Mouse (Mus musculus): ENCODE measurements around the gene Bcl2. TPM values are rescaled to one million over a fixed set of nuclear protein-coding genes. Genes with fewer than 3 reads are reported as not detected.

The Bcl2 gene
- total and polyA plus RNA-seq, 2 experiments from 2014 or later = 9.0 to 13.5 TPM

DNA sequence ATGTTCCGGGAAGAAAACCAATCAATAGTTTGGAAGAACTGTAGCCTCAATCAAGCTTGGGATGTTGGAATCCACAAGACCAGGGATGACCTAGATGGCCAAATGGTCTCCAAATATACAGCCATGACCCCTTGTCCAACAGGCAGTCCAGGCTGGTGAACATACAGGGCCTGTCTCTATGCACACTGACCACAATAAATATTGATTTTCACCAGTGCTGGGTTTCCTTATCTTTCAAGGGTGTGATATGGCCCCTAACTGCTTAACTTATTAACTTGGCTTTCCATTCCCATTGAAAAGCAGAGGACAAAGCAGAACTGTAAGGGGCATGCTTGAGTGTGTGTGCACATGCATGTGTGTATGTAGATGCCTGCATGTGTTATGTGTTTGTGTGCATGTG, 197.0 kb downstream of the Bcl2 start:
- DNase-seq (ENCODE audit: low spot score) (no peak), ATAC-seq (ENCODE audit: low FRiP score) (no peak)
- no peak overlapping the region for H3K4me3 ChIP-seq (ENCODE audit: low read depth, low read length)
- H3K36me3 ChIP-seq (ENCODE audit: insufficient read depth, low read length) = no peaks in the 10 kb centered on the region
- H3K4me2 ChIP-seq (ENCODE audit: low read depth, low read length, poor library complexity, severe bottlenecking) = no peak overlapping the region
- 96% methylated on average over 1 of the region's 1 CpGs for WGBS
- no peak overlapping the region for H3K9ac ChIP-seq (replicated peaks; ENCODE audit: low read length, poor library complexity, severe bottlenecking)
- H3K27me3 ChIP-seq (ENCODE audit: insufficient read depth, low read length) = no peaks in the 10 kb centered on the region
- TF ChIP-seq CTCF (IDR thresholded peaks at IDR 0.05) = no peak
- no peaks in the 10 kb centered on the region for H3K4me1 ChIP-seq (ENCODE audit: insufficient read depth, low read length)
- no peaks in the 10 kb centered on the region for H3K9me3 ChIP-seq (ENCODE audit: low read length)
- no peak overlapping the region for H3K27ac ChIP-seq (ENCODE audit: low read depth, low read length)

DNA sequence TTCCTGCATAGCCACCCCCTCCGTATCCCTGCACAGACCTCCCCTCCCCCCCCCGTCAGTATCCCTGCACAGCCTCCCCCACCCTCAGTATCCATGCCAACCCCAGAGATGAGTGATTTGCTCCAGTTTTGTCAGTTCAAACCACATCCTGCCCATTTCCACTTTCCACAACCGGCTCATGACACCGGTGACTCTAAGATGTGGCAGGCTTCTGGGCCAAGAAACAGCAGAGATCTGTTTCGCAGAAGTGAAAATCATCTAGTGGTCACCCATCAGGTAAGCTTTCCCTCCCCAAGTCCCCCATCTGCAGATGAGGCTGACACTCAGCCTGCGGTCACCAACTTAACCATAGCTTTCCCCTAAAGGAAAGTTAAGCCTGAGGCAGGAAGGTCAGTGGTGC, 198.5 kb downstream of the Bcl2 start:
- TF ChIP-seq CTCF (IDR thresholded peaks at IDR 0.05) = no peak
- Histone ChIP-seq H3K9me3 (ENCODE audit: low read length) (no peaks in the 10 kb centered on the region), H3K9ac (replicated peaks; ENCODE audit: low read length, poor library complexity, severe bottlenecking) (no peak overlapping the region), H3K4me2 (ENCODE audit: low read depth, low read length, poor library complexity, severe bottlenecking) (no peak overlapping the region), H3K4me1 (ENCODE audit: insufficient read depth, low read length) (no peaks in the 10 kb centered on the region), H3K4me3 (ENCODE audit: low read depth, low read length) (no peak overlapping the region), H3K27ac (ENCODE audit: low read depth, low read length) (no peak overlapping the region), H3K36me3 (ENCODE audit: insufficient read depth, low read length) (no peaks in the 10 kb centered on the region), H3K27me3 (ENCODE audit: insufficient read depth, low read length) (no peaks in the 10 kb centered on the region)
- DNase-seq (ENCODE audit: low spot score) (no peak), ATAC-seq (ENCODE audit: low FRiP score) (no peak)
- 86% methylated on average over 6 of the region's 6 CpGs for WGBS

DNA sequence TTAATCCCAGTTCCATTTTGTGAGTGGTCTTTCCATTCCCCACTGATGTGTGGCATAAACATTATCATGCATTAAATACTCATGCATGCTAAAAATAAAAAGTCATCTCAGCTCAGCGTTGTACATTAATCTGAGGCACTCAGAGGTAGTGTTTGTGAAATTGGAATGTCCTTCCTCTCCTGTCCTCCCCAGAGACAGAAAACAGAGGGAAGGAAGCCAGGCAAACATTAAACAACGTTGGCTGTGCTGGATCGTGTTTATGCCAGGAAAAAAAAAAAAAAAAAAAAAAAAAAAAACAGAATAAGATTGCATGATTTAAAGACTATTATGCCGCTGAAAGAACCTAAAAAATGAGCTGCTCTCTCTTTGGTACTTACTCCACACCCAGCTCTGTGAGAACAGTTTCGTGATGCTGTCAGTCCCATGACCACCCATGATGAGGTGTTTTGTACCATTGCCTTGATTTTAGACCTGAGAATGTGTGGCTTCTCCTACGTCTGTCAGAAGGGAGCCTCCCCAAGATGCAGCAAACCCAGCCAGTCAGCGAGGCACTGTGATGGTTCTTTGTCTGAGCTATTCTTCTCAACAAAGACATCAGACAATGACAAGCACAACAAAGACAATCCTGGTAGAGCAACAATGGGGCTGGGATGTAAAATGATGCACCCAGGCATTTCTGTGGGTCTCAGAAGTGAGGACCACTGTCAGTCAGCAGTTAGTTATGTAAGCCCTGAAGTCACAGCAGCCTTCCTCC, 200.0 kb downstream of the Bcl2 start:
- no peaks in the 10 kb centered on the region for H3K4me1 ChIP-seq (ENCODE audit: insufficient read depth, low read length)
- no peak overlapping the region for H3K4me2 ChIP-seq (ENCODE audit: low read depth, low read length, poor library complexity, severe bottlenecking)
- H3K4me3 ChIP-seq (ENCODE audit: low read depth, low read length) = no peak overlapping the region
- DNase-seq (ENCODE audit: low spot score) (no peak), ATAC-seq (ENCODE audit: low FRiP score) (no peak)
- no peak overlapping the region for H3K9ac ChIP-seq (replicated peaks; ENCODE audit: low read length, poor library complexity, severe bottlenecking)
- 25% methylated on average over 7 of the region's 7 CpGs for WGBS
- H3K27me3 ChIP-seq (ENCODE audit: insufficient read depth, low read length) = no peaks in the 10 kb centered on the region
- no peaks in the 10 kb centered on the region for H3K36me3 ChIP-seq (ENCODE audit: insufficient read depth, low read length)
- H3K27ac ChIP-seq (ENCODE audit: low read depth, low read length) = no peak overlapping the region
- H3K9me3 ChIP-seq (ENCODE audit: low read length) = no peaks in the 10 kb centered on the region
- TF ChIP-seq CTCF (IDR thresholded peaks at IDR 0.05) = no peak

DNA sequence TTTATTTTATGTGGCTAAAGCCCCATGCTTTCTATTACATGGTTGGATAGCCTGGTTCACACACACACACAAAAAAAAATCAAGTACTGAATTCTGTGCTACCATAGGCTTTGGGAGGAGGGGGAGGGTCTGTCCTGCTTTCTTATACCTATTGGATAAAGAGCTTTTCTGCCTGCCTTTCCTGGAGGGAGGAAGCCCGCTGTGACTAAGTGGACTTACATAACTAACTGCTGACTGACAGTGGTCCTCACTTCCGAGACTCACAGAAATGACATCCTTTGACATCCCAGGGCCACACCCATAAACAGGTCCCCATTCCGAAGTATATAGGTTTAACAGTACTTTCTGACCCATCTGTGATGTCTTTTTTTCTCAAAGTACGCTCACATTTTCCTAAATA, 200.6 kb downstream of the Bcl2 start:
- DNase-seq (ENCODE audit: low spot score) (no peak), ATAC-seq (ENCODE audit: low FRiP score) (no peak)
- 53% methylated on average over 4 of the region's 4 CpGs for WGBS
- Histone ChIP-seq H3K27me3 (ENCODE audit: insufficient read depth, low read length) (no peaks in the 10 kb centered on the region), H3K36me3 (ENCODE audit: insufficient read depth, low read length) (no peaks in the 10 kb centered on the region), H3K9ac (replicated peaks; ENCODE audit: low read length, poor library complexity, severe bottlenecking) (no peak overlapping the region), H3K9me3 (ENCODE audit: low read length) (no peaks in the 10 kb centered on the region), H3K4me3 (ENCODE audit: low read depth, low read length) (no peak overlapping the region), H3K4me2 (ENCODE audit: low read depth, low read length, poor library complexity, severe bottlenecking) (no peak overlapping the region), H3K4me1 (ENCODE audit: insufficient read depth, low read length) (no peaks in the 10 kb centered on the region), H3K27ac (ENCODE audit: low read depth, low read length) (no peak overlapping the region)
- no peak for TF ChIP-seq CTCF (IDR thresholded peaks at IDR 0.05)

DNA sequence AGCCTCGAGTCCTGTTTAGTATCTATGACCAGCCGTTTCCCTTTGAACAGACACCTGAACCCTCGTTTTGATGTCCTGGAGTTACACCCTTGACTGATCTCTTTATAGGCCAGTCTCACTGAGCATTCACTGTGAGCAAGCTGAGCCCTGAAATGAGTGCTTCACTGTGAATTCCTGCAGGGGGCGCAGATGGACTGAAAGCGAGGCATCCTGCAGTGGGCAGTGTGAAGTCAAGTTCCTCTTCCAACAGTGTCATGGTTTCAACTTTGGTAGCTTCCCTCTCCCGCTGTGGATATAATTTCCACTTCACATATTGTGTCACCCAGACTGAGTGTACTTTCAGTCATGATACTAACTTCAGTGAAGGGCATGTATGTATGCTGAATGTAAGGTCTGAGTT, 202.5 kb downstream of the Bcl2 start:
- H3K36me3 ChIP-seq (ENCODE audit: insufficient read depth, low read length) = no peaks in the 10 kb centered on the region
- TF ChIP-seq CTCF (IDR thresholded peaks at IDR 0.05) = peak; percentile 86
- peak; percentile 71; the same call in 1 of the 2 replicates for ATAC-seq (ENCODE audit: low FRiP score)
- H3K4me1 ChIP-seq (ENCODE audit: insufficient read depth, low read length) = no peaks in the 10 kb centered on the region
- no peak overlapping the region for H3K27ac ChIP-seq (ENCODE audit: low read depth, low read length)
- no peak overlapping the region for H3K9ac ChIP-seq (replicated peaks; ENCODE audit: low read length, poor library complexity, severe bottlenecking)
- H3K9me3 ChIP-seq (ENCODE audit: low read length) = no peaks in the 10 kb centered on the region
- no peak overlapping the region for H3K4me2 ChIP-seq (ENCODE audit: low read depth, low read length, poor library complexity, severe bottlenecking)
- WGBS = 21% methylated on average over 6 of the region's 6 CpGs
- DNase-seq (ENCODE audit: low spot score) = peak; percentile 73
- no peaks in the 10 kb centered on the region for H3K27me3 ChIP-seq (ENCODE audit: insufficient read depth, low read length)
- H3K4me3 ChIP-seq (ENCODE audit: low read depth, low read length) = no peak overlapping the region

DNA sequence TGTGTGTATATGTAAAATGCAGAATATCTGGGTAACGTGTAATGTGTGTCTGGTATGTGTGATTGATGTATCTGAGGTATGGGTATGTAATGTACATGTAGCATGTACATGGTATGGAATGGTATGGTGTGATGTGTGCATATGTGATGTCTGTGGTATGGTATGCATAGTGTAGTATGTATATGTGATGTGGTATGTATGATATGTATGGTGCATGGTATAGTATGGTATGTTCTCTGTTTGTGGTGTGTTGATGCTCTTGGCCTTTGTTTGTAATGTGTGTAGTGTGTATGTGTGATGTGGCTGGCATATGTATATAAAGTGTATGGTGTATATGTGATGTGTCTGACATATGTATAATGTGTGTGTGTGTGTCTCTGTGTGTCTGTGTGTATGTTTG, 206.5 kb downstream of the Bcl2 start:
- no peaks in the 10 kb centered on the region for H3K27me3 ChIP-seq (ENCODE audit: insufficient read depth, low read length)
- H3K36me3 ChIP-seq (ENCODE audit: insufficient read depth, low read length) = no peaks in the 10 kb centered on the region
- DNase-seq (ENCODE audit: low spot score) (no peak), ATAC-seq (ENCODE audit: low FRiP score) (no peak; the same call in 1 of the 2 replicates)
- H3K4me3 ChIP-seq (ENCODE audit: low read depth, low read length) = no peak overlapping the region
- H3K27ac ChIP-seq (ENCODE audit: low read depth, low read length) = no peak overlapping the region
- no peak overlapping the region for H3K9ac ChIP-seq (replicated peaks; ENCODE audit: low read length, poor library complexity, severe bottlenecking)
- TF ChIP-seq CTCF (IDR thresholded peaks at IDR 0.05) = no peak
- H3K4me2 ChIP-seq (ENCODE audit: low read depth, low read length, poor library complexity, severe bottlenecking) = no peak overlapping the region
- 88% methylated on average over 1 of the region's 1 CpGs for WGBS
- H3K4me1 ChIP-seq (ENCODE audit: insufficient read depth, low read length) = no peaks in the 10 kb centered on the region
- no peaks in the 10 kb centered on the region for H3K9me3 ChIP-seq (ENCODE audit: low read length)

All from midbrain, postnatal 0 days (tissue).